Mouse (Mus musculus): ENCODE measurements at regions not wholly inside any gene's neighbourhood (a gene's known extent, or its start where the extent isn't known, plus 50 kb on each side); places are given as distances from the start of the nearest gene placed in this dataset.
"Not testable (repeated sequence)": the region's sequence is repeated elsewhere in the genome, so short reads cannot be mapped to it uniquely, and the experiment has no call there.

- no peak for DNase-seq (ENCODE audit: low spot score in 2 of 2)
Measured at GRCm38 (mm10) chr1:73644394-73644793, 479.9 kb downstream of the Tns1 start.

GRCm38 (mm10) chr1:73643431-73643830, 480.8 kb downstream of the Tns1 start:
- no peak for DNase-seq (ENCODE audit: low spot score in 2 of 2)

GRCm38 (mm10) chr1:73642691-73643109, 481.5 kb downstream of the Tns1 start:
- DNase-seq (ENCODE audit: low spot score in 2 of 2) = peak in 1 of 2 experiments; percentile 5

DNA sequence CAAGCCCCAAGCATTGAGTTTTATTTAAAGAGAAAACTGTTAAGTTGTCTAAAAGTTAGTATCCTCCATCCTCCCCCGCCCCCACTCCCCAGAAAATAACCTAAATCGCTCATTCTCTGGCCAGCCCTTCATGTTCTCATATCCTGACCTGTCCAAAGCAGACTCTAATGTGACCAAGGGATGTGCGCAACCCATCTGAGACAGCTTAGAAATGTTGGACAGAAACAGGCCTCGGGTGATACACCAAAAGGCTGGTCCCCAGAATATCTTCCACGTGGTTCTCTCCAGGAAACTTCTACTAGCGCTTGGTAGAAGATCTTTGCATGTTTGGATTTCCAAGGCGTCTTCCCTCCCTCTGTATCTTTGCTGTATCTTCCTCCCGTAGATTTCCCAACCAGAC, 482.8 kb downstream of the Tns1 start:
- DNase-seq (ENCODE audit: low spot score in 2 of 2) = no peak

DNA sequence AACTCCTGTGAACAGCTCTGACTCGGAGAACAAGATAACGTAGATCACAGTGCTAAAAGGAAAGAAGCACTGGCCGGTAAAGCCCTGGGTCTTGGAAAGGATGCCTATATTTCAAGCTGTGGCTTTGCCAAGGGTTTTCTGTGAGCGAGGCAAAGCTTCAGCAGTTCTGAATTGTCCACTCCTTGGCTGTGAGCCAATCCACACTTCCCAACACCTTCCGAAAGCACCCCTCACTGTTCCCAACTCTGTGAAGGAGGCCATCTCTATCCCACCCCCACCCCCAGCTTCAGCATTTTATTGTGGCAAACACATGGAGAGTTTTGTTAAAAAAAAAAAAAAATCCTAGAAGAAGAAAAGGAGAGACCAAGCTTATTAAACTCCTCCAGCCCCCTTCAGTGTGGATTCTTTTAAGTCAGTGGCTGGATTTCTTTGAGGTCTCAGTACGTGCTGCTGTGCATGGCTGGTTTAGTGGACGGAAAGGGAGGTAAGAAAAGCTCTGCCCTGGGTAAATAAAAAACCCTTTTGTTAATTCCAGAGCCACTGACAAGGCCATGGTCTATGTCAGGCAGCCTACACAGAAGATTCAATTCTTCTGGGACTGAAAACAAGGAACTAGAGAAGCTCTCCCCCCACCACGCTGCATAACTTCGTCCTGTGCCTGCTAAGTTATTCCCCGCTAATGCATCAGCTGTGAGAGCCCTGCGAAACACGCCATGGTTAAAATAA, 483.4 kb downstream of the Tns1 start:
- DNase-seq (ENCODE audit: low spot score in 2 of 2) = no peak

DNA sequence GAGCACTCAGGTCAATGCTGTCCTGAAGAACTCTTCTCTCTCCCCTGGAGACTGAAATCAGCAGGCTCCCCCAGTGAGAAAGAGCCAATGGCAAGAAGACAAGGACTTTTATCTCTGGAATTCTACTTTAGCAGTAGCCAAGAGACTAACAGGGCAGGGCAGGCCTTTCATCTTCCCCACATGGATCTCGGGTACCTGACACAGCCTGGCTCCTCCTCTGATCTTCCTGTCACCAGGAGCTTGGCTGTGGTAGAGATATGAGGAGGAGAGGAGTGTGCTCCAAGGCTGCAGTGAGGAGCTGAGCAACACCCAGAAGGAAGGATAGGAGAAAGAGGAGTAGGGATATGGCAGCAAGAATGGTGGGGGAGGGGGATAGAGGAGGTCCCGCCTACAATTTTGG, 488.5 kb downstream of the Tns1 start:
- no peak for DNase-seq (ENCODE audit: low spot score in 2 of 2)

DNA sequence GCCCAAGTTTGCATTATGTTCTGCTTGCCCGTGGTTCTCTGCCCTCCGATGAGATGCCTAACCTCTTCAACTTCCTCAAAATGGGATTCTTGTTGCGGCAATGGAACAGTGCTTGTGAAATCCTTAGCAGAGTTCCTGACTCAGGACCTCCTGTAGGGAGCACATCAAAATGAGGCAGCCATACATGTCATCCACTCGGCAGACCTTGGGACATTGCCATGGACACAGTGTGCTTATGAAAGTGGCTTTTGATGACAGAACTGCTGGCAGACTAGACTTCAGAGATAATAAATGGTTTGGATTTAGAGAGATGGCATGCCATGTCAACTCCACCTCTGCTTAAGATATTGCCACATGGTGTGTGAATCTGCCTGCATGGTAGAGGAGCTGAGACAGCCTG, 489.4 kb downstream of the Tns1 start:
- no peak for DNase-seq (ENCODE audit: low spot score in 2 of 2)

DNA sequence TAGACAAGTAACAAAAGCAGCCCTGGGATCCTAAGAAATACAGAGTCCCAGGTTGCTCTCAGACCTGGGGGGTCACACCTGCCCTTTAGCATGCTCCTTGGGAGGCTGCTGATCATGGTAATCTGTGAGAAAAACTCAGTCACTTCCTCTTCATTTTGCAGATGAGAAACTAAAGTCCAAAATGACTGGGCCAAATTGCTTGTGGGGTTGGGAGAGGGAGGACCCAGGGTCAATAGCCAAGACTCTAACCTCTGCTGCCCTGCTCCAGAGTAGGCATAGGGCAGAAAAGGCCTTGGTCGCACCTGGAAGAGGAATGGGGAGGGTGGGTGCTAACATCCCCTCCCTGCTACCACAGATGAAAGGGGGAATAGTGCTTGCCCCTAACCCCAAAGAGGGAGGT, 491.2 kb downstream of the Tns1 start:
- DNase-seq (ENCODE audit: low spot score in 2 of 2) = no peak

GRCm38 (mm10) chr1:73630363-73630762, 493.9 kb downstream of the Tns1 start:
- no peak for DNase-seq (ENCODE audit: low spot score in 2 of 2)

DNA sequence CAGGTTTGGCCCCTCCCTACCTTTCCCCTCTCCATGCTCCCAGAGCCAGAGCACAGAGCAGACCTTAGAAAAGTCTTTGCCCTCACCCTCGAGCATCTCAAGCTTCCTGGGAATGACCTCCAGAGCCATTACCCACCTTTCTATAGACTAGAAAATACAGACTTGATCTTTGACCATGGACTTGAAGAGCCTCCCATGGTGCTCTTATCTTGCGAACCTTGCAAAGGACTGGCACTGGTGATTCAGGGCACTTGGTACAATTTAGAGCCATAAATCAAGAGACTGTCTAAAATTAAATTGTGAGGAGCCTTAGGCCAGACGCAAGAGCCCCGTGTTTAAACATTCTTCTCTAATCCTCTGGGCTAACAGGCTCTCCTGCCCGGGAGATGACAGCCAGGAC, 498.9 kb downstream of the Tns1 start:
- no peak for DNase-seq (ENCODE audit: low spot score in 2 of 2)

- not testable (repeated sequence) for DNase-seq (ENCODE audit: low spot score in 2 of 2)
Measured at GRCm38 (mm10) chr1:73621121-73621520, 503.1 kb downstream of the Tns1 start.

DNA sequence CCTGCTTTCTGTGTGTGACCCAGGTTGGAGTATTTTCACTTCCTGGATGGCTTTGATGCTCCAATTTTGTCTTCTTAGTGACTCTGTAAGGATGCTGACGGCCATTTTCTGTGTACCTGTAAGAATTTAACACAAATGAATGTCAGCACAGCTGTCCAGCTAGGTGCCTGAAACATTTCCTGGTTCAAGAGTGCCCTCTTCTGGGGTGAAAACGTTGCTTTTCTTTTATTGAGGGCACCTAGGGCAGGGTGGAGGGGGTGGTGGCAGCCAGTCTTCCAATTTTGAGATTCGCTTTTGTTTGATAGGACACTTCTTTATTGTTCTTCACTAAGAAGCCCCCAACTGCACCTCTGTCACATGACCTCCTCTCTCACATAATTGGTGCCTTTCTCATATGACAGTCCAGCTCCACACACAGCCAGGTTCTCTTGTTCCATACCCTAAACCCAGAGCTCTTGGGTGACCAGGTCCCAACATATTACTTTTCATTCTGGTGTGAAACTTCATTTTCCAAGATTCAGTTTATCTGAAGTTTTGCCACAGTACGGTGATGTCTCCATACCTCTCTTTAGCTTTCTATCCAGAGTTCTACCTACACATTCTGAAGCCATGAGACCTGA, 505.6 kb downstream of the Tns1 start:
- DNase-seq (ENCODE audit: low spot score in 2 of 2) = peak; percentile 30 to 64

DNA sequence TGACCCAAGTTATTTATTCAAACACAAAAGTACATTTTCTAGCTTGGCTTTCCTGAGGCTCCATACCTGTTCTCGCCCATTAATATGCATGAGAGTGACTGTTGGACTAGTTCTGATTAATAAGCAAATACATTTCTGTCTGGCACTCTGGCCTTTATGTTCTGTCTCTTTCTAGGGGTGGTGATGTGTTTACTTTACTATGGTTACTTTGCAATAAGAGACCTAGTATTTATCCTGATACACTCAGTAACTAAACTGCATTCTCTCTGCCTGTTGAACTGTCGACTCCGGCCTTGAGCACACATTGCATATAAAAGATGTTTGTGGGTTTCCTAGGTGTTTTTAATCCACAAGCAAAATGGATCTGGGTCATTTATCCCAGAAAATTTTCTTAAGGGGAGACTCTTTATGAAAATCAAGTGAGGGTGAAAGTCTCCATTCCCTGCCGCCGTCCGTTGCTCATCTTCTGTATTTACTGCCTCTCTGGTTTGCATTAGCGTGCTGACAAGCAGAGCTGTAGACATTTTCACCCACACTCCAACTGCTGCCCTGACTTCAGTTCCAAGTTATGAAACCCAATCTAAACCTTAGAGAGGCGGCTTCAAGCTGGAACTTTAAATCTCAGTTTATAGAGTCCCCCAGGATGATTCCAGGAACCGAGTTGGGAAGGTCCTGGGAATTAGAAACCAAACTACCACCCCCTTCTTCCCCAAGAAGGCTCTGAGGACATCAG, 530.4 kb downstream of the Tns1 start:
- peak; percentile 13 to 46 for DNase-seq (ENCODE audit: low spot score in 2 of 2)

DNA sequence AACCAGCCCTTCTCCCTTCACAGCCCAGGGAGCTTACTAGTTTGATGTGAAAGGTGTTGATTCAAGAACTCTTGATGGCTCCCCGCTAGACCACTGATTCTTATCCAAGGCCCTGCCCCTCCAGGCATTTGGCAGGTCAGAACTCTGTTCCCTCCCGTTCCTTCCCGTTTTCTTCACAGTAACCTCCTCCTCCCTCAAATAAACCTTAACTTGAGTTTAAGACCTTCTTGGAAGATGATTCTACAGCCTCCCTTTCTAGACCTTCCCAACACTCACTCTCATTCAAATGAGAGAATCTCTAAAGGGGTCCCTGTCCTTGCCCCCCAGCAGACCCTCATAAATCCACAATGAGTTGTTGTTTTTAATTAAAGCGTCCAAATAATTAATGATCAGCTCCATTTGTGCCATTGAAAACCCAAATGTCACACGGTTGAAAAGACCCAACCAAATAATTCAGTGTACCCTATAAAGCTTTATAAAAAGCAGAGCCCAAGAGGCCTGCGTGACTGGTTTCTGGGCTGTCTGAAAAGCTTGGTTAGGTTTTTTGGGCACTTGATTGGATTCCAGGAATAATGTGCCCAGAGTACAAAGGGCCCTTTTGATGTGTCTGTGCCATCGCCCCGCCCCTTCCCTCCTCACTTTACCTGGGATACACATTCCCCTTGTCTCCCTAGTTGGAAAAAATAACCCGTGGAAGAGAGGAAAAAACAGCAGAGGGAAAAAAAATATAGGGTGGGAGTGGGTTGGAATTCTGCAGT, 532.7 kb downstream of the Tns1 start:
- DNase-seq (ENCODE audit: low spot score in 2 of 2) = no peak

- DNase-seq (ENCODE audit: low spot score in 2 of 2) = no peak
Measured at GRCm38 (mm10) chr1:73579680-73580079, 544.6 kb downstream of the Tns1 start.

DNA sequence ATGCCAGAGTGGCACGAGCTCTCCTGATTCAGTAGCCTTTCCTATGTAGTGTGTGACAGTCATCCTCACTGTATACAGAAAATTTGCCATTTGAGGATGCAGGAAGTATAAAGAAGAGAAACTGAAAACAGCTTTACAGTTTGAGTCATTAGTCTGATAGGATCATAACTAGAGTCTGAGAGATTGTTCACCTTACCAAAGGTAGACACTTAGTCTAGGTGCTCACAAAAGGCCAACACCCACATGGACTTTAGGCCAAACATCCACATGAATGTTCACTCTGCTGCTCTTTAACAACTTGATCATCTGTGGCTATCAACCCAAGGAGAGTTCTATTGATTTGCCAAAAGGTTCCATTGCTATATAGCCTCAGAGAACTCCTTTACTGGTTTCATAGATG, 547.2 kb downstream of the Tns1 start:
- DNase-seq (ENCODE audit: low spot score in 2 of 2) = no peak

- no peak for DNase-seq (ENCODE audit: low spot score in 2 of 2)
Measured at GRCm38 (mm10) chr1:73575694-73576093, 548.6 kb downstream of the Tns1 start.

- no peak for DNase-seq (ENCODE audit: low spot score in 2 of 2)
Measured at GRCm38 (mm10) chr1:73570944-73571343, 553.3 kb downstream of the Tns1 start.

DNA sequence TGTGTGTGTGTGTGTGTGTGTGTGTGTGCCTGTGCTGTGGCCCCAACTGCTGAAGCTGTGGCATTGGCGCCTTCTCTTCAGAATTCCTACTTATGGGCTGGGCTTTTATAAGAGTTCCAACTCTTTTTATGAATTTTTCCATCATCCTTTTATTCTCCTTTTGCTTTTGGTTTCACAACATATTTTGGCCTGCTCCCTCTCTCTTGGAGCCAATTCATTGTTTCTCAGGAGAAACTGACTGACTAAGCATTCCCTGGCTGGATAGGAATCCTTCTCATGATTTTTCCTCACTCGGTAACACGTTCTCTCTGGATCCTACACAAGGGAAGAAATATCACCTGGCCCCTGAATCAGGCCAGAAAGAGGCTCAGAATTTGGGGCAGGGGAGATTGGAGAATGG, 551.1 kb upstream of the Tnp1 start:
- DNase-seq (ENCODE audit: low spot score in 2 of 2) = no peak

DNA sequence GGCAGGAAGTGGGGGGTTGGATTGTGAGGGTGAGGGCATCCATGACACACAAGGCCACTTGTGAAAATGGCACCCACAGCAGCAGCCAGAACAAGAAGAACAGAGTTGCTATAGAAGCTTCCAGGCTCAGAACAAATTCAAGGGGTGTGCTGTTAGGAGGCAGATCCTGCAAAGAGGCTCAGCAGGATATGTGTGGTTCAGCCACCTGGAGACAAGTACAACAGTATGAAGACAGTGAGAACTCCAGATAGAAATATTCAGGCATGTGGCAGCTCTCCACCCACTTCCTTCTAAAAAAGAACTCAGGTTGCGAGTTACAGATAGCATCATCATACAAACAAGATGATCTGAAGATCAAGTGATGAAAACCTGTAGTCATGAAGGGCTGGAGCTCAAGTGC, 544.9 kb upstream of the Tnp1 start:
- DNase-seq (ENCODE audit: low spot score in 2 of 2) = peak in 1 of 2 experiments; percentile 14

DNA sequence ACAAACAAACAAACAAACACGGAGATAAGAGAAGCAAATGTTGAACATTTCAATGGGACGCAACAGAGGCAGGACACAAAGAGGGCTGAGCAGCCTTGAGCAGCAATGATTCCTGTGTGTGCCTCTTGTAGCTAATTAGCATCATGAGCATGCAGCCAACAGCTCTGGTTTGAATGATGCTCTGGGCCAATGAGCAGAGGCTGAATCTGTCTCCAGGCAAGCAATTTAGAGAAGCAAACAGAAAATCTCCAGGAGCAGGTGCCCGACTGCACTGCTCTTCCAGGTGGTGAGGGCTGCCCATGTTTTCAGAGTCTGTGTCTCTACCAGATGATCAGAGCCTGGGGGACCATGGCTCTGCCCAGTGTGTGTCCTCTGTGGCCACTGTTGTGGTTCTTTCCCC, 532.2 kb upstream of the Tnp1 start:
- no peak for DNase-seq (ENCODE audit: low spot score in 2 of 2)

DNA sequence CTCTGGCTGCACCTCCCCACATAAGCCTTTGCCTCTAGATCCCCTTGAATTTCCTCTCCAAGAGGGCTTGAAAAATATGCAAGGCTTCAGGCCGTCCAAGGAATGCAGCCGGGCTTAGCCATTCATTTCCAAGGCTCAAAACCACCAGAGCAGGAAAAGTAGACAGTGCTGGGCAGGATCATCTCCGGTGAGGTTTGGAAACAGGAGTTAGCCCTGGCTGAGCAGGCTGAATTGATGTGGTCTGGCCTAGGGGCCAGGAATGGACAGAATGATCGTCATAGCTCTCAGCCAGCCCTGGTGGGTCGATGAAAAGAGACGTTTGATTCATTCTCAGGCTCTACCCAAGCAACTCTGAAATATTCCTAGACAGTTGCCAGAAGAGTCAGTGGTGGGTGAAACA, 529.7 kb upstream of the Tnp1 start:
- no peak for DNase-seq (ENCODE audit: low spot score in 2 of 2)

All from frontal cortex, postnatal 36 days (tissue).